Mouse (Mus musculus) cerebellum, adult 2 months (tissue): ENCODE results near the gene Fbp1. TPM values are rescaled to one million over a fixed set of nuclear protein-coding genes. Genes with fewer than 3 reads are reported as not detected.

ENCODE experiments used
- DNase-seq, 2 experiments: peaks; one replicate each; pipeline ENCODE4 v3.0.0; 2021
- H3K27ac ChIP-seq: fragments of 200-500 bp; 2 replicates; pipeline ENCODE4 v1.5.1; 2012; ENCODE audit warnings: low read length, control low read depth, inconsistent platforms; ENCODE audit not compliant: insufficient read depth
- H3K27me3 ChIP-seq: fragments of 200-500 bp; 2 replicates; pipeline ENCODE4 v1.6.1; 2012; ENCODE audit warnings: inconsistent platforms, mild to moderate bottlenecking, low read length, moderate library complexity; ENCODE audit not compliant: control insufficient read depth, insufficient read depth
- H3K4me1 ChIP-seq: fragments of 200-500 bp; 2 replicates; pipeline ENCODE4 v1.6.1; 2011; ENCODE audit warnings: low read length; ENCODE audit not compliant: control insufficient read depth, insufficient read depth
- H3K4me3 ChIP-seq: fragments of 200-500 bp; replicated peaks from 2 replicates; pipeline ENCODE3; 2011; ENCODE audit warnings: mild to moderate bottlenecking, low read depth, low read length, control low read depth; ENCODE audit not compliant: insufficient read depth
- CTCF ChIP-seq: fragments of 200-500 bp; IDR thresholded peaks from 2 replicates; pipeline ENCODE4 v1.5.1; 2011; ENCODE audit warnings: low read depth, mild to moderate bottlenecking, control low read depth, low read length, moderate library complexity, borderline replicate concordance; ENCODE audit not compliant: insufficient read depth
- POLR2A ChIP-seq: fragments of 200-500 bp; IDR thresholded peaks from 2 replicates; pipeline ENCODE4 v1.6.1; 2011; ENCODE audit warnings: low read length, control low read depth, borderline replicate concordance; ENCODE audit not compliant: insufficient read depth
- WGBS: fragments of 180-500 bp; shearing (Covaris S2); methylation state at CpG from one replicate; pipeline ENCODE4 v1.1.7; 2018; 5-methylcytosine and 5-hydroxymethylcytosine counted together
- polyA plus RNA-seq: library from polyadenylated mRNA; depleted of rRNA; stranded (reverse); fragments of >200 nt; gene quantifications from 2 replicates; pipeline ENCODE4 v1.2.3, GENCODE M21; 2012

The Fbp1 gene
- polyA plus RNA-seq, 1 experiment: not detected

DNA sequence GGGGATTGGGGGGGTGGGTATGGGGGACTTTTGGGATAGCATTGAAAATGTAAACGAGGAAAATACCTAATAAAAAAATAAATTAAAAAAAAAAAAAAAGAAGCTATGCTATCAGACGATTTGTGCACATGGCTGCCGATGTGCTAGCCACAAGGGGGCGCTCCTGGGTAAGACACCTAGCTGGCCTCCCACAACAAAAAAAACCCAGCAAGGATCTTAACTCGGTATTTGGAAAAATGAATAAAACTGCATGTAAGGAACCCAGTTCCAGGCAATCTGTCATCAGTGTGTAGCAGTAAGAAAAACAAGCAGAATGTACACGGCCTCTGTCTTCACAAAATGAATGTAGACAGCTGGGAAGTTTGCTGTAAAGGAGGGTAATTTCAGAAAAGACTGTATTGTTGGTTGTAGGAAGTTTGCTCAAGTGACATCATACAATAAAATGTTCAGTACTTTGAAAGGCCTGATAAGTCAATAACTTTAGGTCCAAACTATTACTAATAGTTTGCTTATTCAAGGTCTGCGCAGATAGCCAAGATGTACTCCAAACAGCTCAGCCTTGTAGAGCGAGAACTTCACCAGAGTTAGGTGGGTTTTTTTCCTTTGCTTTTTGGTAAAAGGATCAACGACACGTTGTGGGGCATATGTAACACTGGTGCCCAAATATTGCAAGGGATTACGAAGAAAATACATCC lies 31.7 kb upstream of the Fbp1 start:
- 38% methylated on average over 11 of the region's 11 CpGs for WGBS
- TF ChIP-seq POLR2A (no peak), CTCF (peak; percentile 78)
- no peaks in the 10 kb centered on the region for H3K4me1 ChIP-seq

DNA sequence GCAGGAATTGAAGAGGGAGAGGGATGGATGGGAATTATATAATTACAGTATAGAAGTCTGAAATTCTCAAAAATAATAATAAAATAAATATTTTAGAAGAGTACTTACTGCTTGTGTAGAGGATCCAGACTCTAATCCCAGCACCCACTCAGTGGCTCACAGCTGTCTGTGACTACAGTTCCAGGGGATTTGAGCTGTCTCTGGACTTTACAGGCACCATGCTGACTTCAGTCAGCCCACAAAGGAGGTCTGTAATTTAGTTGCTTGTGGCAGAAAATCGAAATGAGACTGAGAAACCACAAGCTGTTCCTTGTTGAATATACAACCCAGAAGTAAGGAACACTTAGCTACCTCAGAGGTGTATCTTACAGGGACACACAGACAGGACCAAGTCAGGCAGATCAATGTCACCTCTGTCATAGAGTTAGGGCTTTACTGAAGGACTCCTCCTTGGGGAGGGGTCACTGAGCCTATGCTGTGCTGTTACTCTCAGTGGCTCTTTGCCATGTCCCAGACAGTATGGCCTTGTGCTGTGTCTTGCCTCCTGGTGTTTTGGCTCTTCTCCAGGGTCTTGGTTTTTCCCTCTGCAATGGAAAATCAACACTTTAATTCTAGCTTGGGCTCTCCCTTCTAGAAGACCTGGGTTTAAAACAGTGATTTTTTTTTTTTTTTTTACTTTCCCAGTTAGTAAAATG lies 29.5 kb upstream of the Fbp1 start:
- WGBS: 2% methylated on average over 1 of the region's 1 CpGs
- no peaks in the 10 kb centered on the region for H3K27me3 ChIP-seq
- H3K27ac ChIP-seq: no peak overlapping the region

More for the DNA sequence above, 31.7 kb upstream of the Fbp1 start:
- DNase-seq: peak; percentile 52 to 68
- H3K4me3 ChIP-seq: no peak overlapping the region
- no peak overlapping the region for H3K27ac ChIP-seq
- no peaks in the 10 kb centered on the region for H3K27me3 ChIP-seq

DNA sequence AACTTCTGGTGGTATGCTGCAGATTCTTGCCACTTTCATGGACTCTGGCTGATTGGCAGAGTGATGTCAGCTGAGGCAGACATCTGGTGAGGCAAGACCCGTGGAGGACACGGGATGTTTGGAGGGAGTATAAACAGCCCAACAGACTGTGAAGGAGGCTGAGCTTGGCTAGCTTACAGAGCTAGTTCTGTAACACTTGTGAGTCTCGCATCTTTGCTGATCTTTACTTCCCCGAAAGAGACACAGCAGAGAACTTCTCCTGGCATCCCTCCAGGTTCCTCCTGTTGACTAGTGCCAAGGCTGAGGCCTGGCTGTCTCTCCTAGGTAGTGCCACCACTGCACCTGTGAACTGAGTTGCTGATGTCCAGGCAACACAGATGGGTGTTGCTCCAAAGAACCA lies 28.6 kb upstream of the Fbp1 start:
- no peaks in the 10 kb centered on the region for H3K27me3 ChIP-seq
- no peak for TF ChIP-seq POLR2A
- TF ChIP-seq CTCF: no peak
- no peaks in the 10 kb centered on the region for H3K4me1 ChIP-seq
- H3K27ac ChIP-seq: no peak overlapping the region
- WGBS: 13% methylated on average over 4 of the region's 4 CpGs
- no peak for DNase-seq
- no peak overlapping the region for H3K4me3 ChIP-seq

More for the DNA sequence above, 29.5 kb upstream of the Fbp1 start:
- Histone ChIP-seq H3K4me3 (no peak overlapping the region), H3K4me1 (no peaks in the 10 kb centered on the region)
- TF ChIP-seq CTCF: no peak
- no peak for TF ChIP-seq POLR2A
- DNase-seq: peak in 1 of 2 experiments; percentile 2

DNA sequence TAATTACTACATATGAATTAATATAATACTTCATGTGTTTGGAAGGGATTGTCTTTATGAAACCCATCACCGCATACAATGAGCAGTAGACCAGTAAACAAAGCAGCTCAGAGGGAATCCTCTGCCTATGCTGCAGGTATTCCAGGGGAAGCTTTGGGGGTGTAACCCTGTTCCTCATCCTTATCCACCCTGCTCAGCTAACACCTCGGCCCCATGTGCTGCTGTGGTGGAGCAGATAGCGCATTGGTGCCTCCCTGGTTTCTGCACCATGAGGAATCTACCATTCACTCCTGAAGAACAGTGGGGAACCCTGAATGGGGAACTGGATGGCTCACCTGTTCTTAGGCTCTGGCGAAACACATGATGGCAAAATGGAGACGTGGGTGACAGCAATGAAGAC lies 23.5 kb upstream of the Fbp1 start:
- Histone ChIP-seq H3K27ac (no peak overlapping the region), H3K27me3 (no peaks in the 10 kb centered on the region), H3K4me1 (no peaks in the 10 kb centered on the region), H3K4me3 (no peak overlapping the region)
- no peak for DNase-seq
- TF ChIP-seq CTCF (no peak), POLR2A (no peak)
- WGBS: 86% methylated on average over 5 of the region's 5 CpGs

DNA sequence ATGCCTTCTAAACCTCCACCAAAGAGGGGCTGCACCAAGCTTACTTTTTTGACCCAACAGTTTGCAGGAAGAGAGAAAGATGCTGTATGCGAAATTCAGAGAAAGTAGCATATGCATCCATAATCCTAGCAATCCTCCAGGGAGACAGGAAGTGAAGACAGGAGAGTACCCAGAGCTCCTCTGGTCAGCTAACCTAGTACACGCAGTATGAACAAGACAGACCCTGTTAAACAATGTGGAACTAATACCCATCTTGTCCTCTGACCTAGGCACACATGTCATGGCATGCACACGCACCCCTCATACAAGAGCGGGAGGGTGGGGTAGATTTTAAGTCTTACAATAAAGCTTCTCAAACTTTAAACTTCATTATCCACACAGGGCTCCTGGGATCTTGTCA lies 22.1 kb upstream of the Fbp1 start:
- no peaks in the 10 kb centered on the region for H3K27me3 ChIP-seq
- DNase-seq: no peak
- WGBS: 88% methylated on average over 4 of the region's 4 CpGs
- no peak overlapping the region for H3K27ac ChIP-seq
- TF ChIP-seq POLR2A: no peak
- TF ChIP-seq CTCF: no peak
- H3K4me1 ChIP-seq: no peaks in the 10 kb centered on the region
- H3K4me3 ChIP-seq: no peak overlapping the region

DNA sequence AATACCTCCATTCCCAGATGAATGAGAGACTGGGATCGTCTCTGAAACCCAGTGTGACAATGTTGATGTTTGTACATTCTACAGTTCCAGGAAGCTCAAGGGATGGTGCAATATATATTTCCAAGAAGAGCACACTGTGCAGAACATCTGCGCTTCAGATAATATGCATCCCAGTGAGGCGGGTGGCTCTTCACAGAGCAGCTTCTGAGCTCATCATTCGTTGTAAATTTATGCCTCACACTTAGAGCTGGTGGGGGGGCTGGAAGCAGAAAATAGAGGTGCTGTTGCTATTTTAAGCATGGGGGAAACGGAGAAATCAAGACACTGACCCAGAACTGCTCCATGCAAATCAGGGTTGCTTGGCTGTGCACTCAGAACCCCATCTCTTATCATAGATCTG lies 21.7 kb upstream of the Fbp1 start:
- no peak overlapping the region for H3K4me3 ChIP-seq
- no peaks in the 10 kb centered on the region for H3K27me3 ChIP-seq
- 69% methylated on average over 5 of the region's 5 CpGs for WGBS
- no peak overlapping the region for H3K27ac ChIP-seq
- DNase-seq: no peak
- TF ChIP-seq CTCF: no peak
- no peak for TF ChIP-seq POLR2A
- no peaks in the 10 kb centered on the region for H3K4me1 ChIP-seq

DNA sequence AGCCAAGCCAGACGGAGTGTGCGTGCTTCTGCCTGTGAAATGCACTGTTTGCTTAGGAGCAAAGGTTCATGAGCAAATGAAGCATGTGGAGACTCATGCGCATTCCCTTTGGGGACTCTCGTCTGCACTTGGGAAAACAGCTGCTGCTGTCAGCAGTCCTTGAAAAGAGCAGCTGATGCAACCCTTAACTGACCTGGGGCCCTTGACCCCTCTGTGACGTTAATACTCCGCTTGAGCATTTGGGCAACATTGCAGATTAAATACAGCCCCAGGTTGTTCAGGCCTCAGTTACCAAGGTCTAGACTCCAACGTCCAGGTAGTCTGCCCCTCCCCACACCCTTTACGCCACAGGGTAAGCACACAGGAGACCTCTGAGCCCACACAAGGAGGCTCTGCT lies 20.1 kb upstream of the Fbp1 start:
- TF ChIP-seq POLR2A: no peak
- no peak for TF ChIP-seq CTCF
- DNase-seq: no peak
- Histone ChIP-seq H3K27me3 (no peaks in the 10 kb centered on the region), H3K27ac (no peak overlapping the region), H3K4me3 (no peak overlapping the region), H3K4me1 (no peaks in the 10 kb centered on the region)
- 41% methylated on average over 8 of the region's 8 CpGs for WGBS
